Mouse (Mus musculus): ENCODE measurements around the gene Kif26b.

Kif26b gene

DNA sequence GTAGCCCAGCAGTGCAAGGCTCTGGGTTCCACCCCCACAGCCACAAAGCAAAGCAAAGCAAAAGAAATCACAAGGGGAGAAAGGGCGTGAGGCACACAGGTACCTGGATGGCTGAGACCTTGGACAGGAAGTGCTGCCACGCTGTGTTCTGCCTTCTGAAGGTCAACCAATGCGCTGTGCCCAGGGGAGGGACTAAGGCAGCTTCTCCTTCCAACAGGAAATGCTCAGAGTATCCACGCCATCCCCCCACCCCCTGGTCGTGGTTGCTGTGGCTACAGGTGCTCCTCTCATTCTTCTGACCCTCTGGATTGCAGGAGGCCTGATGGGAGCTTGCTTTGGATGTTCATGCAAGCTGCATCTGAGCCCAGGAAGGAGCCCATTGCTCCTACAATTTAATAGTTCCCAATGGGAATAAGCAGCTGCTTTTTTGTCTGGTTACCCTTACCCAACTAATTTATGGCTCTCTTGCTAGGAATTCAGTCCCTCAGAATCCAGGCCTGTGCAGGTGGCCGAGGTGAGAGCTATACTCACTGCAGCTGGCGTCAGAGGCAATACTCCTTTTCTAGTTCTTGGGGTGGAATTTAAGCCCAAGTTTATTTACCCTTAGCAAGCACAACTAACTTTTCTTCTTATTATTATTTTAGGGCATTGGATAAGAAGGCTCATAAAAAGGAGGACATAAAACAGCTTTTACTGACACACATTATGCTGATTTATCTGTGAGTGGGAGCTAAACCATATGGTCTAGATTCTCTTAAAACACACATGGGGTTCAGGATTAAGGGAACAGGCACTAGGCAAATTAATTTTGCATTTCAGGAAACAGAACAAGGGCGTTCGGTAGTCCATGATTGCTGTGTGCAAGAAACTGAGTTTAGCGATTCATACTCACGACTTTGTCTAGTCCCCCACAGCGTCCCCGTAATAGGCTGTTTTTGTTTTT, 61.6 kb downstream of the Kif26b start:
- peak; percentile 93 for DNase-seq (ENCODE audit: low read depth, low spot score)

DNA sequence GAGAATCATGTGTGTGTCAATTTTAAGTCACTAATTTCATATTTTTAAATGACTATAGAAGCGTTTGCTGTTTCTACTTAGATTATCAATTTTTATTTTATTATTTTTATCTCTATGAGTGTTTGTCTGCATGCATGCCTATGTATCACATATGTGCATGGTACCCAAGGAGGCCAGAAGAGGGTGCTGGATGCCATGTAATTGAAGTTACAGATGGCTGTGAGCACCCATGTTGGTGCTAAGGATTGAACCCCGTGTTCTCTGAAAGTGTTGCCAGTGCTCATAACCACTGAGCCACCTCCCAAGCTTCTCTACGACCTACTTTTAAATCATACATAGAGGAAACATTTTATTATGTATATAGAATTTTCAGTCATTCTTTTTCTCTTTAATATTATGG, 68.2 kb downstream of the Kif26b start:
- no peak for DNase-seq (ENCODE audit: low read depth, low spot score)

DNA sequence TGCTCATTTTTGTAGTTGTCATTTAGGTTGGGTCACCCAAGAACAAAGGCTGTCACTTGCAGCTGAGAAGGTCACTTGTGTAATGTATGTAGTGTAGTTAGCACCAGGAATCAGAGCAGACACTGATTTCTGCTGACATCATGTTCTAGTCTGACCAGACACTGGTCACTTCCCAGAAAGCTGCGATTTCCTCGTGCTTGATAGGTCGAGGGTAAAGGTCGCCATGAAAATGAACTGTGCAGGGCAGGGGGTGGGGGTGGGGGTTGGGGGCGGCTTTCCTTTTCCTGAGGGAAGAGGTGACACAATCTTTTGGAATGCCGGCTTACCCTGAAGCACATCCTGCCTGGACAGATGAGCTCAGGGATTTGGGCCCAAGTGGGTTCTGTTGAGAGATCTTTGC, 68.8 kb downstream of the Kif26b start:
- no peak for DNase-seq (ENCODE audit: low read depth, low spot score)

DNA sequence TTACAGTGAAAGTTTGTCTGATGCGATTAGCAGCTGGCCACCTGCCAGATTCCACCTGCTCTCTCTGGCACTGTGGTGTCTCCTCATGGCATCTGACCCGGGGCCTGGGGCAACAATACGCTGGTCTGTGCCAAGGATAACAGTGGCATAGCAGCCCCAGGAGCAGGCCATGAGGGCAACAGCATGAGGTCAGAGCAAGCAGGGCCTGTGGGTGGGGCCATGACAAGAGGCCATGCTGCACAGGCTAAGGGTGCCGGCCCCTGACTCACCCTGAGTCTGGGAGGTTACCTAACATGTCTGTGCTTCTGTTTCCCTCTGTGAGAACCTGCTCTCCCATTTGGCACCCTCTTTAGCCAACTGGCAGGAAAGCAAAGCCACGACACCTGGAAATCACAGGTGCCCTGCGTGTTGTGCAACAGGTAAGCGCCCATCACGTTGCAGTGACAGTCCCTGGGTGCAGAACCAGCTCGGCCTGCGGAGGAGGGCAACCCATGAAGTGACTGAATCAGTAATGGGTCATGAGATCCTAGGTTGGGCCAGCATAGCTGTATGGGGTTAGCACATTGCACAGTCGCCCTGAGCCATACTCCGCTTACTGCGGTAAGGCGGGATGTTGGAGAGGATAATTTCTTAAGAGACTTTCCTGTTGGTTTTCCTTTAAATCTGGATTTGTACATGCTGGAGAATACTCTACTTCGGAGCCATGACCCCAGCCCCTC, 72.1 kb downstream of the Kif26b start:
- no peak for DNase-seq (ENCODE audit: low read depth, low spot score)

DNA sequence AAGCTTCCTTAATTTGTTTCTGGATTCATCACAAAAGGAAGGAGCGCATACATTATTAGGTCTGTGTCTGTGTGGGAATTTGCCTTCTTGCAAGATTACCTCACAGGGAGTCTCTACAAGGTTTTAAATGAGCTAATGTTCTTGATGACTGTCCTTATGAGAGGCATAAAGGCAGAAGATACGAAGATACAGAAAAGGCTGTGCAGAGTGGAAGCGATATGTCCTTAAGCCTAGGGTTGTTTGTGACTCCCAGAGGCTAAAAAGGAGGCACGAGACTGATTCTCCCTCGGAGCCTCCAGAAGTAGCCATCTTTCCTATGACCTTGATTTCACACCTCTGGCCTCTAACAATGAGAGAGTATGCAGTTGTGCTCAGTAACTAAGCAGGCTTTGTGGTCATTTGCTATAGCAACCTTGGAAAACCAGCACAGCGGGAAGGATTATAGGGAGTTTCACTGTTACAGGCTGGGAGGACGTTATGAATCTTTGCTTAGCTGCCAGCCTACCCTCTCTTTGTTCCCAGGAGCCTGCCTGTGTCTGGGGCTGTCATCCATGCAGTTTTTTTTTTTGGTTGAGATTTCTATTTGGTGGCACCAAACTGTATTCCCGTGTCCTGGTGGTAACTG, 80.3 kb downstream of the Kif26b start:
- peak; percentile 49 for DNase-seq (ENCODE audit: low read depth, low spot score)

DNA sequence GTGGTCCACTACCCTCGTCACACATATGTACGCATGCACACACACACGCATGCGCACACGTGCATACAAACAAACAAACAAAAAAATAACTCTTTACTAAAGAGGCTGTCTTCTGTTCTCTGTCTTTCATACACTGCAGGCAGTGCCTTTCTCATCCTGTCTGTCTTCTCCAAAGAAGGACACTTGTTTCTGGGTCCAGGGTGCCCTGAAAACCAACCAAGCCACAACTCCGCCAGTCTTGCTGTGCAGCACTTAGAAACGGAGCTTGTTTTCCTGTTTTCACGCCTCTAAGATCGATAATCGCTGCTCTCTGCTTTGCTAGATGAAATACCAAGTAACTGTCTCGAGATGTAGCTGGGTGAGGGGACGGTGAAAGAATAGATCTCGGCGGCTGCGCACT, 82.6 kb downstream of the Kif26b start:
- DNase-seq (ENCODE audit: low read depth, low spot score): no peak

DNA sequence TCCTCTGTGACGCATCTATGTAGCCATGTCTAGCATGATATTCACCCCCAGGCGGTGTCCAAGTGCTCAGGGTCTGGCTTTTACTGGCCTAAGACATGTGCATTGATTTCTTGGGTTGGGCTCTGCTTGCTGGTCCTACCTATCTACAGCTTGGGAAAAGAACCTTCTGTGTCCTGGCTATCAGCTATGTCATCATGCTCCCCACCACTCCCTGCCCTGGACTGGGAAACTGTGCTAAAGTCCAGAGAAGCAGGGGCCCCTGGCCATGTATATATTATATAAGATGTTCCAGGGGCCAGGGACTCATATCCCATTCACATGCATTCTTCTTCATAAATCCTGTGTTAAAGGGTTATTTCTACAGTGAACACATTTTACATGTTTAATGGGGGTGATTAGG, 92.4 kb downstream of the Kif26b start:
- no peak for DNase-seq (ENCODE audit: low read depth, low spot score)

DNA sequence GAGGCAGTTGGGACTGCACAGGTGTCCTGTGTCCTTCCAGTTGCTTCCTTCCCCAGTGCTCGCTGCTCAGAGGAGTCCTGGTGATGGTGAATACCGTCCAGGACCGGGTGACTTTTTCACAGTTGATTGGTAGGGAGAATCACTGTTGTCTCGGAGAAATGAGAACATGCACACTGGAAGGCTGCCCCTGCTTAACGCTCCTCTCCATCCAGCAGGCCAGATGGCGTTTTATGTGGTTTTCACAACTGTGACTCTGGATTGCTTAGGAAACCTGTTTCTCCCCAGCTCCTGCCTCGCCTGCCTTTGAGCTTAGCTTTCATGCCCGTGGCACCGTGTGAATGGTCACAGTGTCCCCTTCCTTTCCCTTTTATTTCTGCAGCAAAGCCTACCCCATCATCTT, 95.0 kb downstream of the Kif26b start:
- no peak for DNase-seq (ENCODE audit: low read depth, low spot score)

DNA sequence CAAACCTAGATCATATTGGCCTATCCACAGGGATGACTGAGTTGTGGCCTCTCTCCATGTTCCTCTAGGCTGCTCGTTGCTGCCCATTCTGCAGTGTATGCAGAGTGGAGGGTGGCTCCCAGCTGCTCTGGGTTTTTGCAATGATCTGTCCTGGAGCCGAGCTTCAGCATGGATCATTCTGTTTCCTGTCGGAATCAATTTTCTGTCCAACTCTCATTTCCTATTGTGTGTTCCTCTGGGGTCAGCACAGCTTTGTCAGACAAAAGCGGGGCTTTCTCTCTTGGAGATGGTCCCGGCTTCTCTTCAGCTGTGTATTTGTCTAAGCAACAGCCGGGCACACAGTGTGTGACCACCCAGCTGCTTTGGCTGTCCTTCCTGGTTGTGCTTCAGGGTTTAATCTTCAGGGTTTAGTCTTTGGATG, 98.0 kb downstream of the Kif26b start:
- no peak for DNase-seq (ENCODE audit: low read depth, low spot score)

DNA sequence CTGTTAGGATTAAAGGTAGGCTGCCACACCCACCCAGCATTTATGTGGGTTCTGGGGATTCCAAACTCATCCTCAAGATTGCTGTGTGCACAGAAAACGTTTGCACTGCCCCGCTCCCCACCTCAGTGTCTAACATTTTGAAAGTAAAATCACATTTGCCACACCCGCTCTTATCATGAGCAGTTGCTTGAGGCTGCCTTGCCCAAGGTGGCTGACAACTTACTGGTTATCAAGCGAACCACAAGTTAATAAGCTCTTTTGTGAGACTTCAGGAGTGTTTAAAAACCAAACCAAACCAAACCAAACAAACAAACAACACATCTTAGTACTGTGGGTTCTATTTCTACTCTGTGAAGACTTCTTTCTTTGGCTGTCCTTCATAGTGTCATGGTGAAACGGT, 101.1 kb downstream of the Kif26b start:
- DNase-seq (ENCODE audit: low read depth, low spot score): no peak

DNA sequence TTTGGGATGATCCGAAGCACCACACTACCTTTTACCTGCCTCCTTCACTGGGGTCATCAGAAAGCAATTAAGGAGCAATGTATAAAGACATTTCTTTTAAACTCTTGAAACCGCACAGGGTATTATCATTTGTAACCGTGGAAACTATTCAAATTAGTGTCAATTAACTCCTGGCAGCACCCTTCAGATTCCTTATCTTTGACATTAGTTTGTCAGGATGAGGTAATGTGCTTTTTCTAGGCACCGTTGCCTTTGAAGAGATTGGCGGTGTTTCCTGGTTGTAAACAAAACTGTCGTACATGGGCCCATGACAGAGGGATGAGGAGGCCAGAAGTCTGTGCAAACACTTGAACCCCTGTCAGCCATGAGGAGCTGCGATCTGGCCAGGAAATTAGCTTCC, 102.9 kb downstream of the Kif26b start:
- DNase-seq (ENCODE audit: low read depth, low spot score): no peak

DNA sequence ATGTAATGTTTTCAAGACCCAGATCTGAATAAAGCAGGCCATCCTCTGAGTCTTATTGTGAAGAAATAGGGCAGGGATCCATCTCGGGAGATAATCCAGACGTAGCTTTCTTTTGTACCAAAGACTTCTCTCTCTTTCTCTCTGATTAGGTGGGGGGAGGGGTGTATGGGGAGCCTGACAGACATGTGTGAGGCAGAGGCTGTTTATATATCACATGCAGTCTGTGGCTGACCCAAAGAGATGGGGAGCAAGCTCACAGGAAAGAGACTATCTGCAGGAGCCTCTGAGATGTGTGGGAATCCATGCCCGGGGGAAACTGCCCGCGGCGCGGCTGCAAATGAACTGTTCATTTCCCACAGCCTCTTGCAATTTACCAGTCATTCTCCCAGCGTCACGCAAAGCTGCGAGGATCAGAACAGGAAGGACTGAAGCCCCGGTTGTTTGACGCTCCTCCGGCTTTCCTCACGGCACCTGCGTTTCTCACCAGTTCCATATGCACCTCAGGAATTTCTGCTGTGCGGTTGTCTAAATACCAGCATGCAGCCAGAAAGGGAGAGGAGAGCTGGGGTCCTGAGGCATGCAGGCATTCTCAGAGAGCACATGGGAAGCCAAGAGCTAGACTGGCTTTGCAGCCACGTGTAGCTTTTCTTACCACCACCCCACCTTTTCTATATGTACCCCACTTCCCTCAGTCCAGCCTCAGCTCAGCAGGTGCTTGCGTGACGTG, 105.6 kb downstream of the Kif26b start:
- no peak for DNase-seq (ENCODE audit: low read depth, low spot score)

DNA sequence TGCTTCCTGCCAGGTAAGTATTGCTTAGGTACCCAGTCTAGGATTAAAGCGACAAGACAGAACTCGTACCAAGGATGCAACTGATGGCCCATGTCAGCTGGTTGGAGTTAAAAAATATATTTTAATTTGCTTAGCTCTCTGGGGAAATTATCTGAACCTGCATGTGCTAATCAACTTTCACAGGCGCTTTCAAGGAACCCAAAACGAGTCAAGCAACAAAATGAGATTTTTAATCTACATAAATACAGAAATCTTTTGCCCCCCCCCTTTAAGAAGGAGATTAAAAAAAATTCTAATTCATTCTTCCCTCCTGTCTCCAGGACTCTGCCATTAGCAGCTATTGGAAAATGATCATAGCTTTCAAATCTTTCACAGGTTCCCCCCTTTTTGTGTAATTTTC, 106.5 kb downstream of the Kif26b start:
- DNase-seq (ENCODE audit: low read depth, low spot score): no peak

DNA sequence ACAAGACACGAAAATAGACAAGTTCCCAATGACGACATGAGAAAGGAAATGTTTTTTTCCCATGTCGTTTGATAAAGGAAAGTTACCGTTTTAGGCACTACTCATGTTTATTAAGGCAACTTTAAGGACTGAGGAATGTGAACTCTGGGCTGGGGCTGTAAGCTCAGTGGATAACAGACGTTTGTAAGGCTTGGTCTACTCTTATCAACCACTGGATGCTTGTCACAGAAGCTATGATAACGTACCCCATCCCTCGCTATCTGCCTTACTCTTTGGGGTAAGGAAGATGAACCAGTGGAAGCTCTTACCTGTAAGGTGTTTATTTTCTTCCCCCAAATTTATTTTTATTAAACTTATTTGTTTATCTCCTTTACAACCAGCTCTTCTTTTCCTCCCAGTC, 108.4 kb downstream of the Kif26b start:
- DNase-seq (ENCODE audit: low read depth, low spot score): no peak

DNA sequence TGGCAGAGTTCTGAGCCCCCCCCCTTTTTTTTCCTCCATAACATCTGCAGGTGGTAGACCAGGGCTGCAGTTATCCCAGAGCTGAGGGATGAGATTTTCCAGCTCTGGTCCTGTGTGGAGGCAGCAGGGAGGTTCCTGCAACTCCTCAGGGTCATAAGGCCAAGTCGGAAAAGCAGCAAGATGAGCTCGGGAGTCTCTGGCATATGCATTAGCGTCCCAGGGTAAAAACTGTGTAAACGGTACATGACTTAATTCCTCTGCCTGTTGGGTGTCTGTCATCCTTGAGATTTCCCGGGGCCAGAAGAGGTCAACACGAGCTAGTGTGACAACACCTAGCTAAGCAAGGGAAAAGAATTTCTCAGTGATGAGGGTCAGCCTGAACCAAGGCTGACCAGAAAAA, 111.0 kb downstream of the Kif26b start:
- no peak for DNase-seq (ENCODE audit: low read depth, low spot score)

DNA sequence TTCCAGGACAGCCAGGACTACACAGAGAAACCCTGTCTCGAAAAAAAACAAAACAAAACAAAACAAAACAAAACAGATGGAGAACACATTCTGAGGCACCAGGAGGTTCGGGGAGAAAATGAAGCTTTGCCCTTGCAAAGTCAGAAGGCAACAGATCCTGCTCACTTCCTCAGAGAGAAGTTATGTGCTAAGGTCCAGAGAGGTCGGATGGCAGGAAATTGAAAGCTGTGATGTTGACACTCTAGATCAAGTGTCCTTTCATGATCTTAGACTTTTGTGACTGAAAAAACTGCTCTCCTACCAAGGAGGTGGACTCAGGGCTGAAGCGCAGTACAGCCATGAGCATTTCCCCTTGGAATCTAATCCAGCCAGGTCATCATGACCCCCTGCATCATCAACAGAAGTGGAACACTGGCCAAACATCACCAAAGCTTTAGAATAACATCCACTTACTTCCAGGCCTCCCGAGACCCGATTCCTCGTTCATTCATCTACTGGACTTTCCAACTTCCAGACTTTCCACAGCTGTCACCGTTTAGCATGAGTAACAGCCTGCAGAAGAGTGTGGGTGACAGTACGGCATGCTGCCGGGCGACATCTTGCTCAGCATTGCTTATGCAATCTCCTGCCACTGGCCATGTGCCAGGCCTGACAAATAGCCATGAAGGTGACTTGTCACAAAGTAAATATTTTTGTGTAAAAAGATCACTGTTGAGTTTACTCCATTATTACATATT, 112.0 kb downstream of the Kif26b start:
- no peak for DNase-seq (ENCODE audit: low read depth, low spot score)

DNA sequence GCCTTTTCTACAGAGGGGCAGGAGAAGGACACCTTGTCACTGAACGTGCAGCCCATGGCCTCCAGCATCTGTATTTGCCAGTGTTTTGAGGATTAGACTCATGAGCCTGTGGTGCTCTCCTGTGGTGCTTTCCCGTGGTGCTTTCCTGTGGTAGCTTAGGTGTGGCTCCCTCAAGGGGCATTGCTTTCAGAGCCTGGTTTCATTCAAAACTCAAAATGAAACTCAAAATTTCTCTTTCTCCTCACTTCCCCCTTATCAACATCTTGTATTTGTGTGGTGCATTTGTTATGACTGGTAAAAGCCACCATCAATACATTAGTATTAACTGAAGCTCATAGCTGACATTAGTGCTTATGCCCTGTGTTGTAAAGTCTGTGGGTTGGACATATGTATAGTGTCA, 112.9 kb downstream of the Kif26b start:
- DNase-seq (ENCODE audit: low read depth, low spot score): no peak

DNA sequence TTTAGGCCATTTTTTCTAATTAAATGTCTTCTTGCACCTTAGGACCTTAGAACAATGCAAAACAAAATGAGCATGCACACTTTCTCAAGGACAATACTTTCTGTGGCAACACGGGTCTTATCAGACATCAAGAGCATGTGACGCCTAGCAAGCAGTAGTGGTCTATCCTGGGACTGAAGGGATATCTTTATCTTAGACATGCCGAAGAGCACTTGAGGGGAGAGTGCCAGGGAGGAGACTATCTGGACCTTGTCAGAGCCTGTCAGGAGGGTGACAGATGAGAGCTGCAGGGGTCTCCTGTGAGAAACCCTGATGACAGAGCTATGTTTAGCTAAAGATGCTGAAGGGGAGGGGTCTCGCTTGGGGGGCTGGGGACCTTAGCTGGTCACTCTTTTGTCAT, 116.0 kb downstream of the Kif26b start:
- DNase-seq (ENCODE audit: low read depth, low spot score): no peak

DNA sequence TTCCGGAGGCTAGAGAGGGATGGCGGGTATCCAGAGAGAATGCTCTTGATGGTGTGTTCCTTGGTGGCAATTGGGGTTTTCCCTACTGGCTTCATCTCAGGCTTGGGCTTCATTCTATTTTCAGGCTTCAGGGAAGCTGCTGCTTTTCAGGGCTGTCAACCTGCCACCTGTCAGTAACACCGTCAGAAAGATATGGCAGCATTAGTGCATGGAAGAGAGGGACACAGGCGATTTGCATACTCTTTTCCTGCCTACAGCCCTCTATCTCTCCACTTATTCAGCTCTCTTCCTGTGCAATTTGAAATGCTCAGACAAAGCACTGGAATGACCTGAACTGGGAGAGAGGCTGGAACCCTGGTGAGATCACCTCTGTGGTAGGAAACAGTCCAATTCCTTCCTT, 117.7 kb downstream of the Kif26b start:
- no peak for DNase-seq (ENCODE audit: low read depth, low spot score)

DNA sequence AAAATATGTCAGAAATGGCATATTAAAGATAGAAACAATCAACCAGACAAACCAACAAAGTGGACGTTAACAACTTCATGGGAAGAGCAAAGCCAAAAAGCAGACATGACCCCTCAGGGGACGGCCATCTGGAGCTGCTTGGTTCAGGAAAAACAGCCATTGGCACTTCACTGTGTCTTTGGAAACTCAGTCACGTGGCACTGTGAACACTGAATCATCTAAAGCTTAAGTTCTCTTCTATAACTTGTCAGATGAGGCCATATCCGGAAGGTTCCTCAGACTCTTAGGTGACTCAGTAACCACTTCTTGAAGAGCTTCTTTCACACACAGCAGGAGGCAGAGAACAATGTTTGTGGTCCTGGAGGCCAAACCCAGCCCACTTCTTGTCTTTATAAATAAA, 126.6 kb downstream of the Kif26b start:
- DNase-seq (ENCODE audit: low read depth, low spot score): no peak

DNA sequence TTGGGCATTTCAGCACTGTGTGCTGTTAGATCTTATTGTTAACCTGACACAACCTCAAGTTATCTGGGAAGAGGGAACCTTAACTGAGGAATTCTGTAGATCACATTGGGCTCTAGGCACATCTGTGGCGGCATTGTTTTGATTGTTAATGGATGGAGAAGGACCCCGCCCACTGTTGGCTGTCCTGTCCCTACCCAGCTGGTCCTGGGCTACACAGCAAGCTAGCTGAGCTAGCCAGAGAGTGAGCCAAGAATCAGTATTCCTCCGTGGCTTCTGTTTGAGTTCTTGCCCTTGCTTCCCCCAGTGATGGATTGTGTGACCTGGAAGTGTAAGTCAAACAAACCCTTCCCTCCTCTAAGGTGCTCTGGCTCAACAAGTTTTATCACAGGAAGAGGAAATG, 132.1 kb downstream of the Kif26b start:
- no peak for DNase-seq (ENCODE audit: low read depth, low spot score)
